ENCODE assay signal across 8 mouse cellular contexts in the genomic region with DNA sequence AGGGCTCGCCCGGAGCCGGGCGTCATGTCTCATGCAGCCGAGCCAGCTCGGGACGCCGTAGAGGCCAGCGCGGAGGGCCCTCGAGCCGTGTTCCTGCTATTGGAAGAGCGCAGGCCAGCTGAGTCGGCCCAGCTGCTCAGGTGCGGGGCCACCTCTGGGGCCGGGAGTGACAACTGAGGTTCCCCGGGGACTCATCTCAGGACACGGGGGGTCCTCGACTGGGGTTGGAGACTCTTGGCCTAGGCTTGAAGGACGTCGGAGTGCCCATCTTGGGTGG. TPM values are rescaled to one million over a fixed set of nuclear protein-coding genes. Genes with fewer than 3 reads are reported as not detected.
A peak's percentile ranks its signal among the peaks of the same experiment; 100 is the strongest.
DNase-seq lines count a peak whose midpoint lies in the region; ATAC-seq and TF ChIP-seq lines count a peak whose summit lies in the region.

No protein-coding gene starts in this region.

- no peaks in the 10 kb centered on the region for H3K9me3 ChIP-seq in neural tube, embryonic 11.5 days (ENCODE audit: control insufficient read depth, low read length)
- H3K9me3 ChIP-seq in limb, embryonic 13.5 days = no peaks in the 10 kb centered on the region
- no peaks in the 10 kb centered on the region for H3K9me3 ChIP-seq in stomach, embryonic 15.5 days

- 9% methylated on average over 21 of the region's 21 CpGs for WGBS in cerebellum, adult 2 months
- WGBS in neural tube, embryonic 11.5 days = 28% methylated on average over 20 of the region's 21 CpGs
- 15% methylated on average over 21 of the region's 21 CpGs for WGBS in limb, embryonic 13.5 days
- 24% methylated on average over 21 of the region's 21 CpGs for WGBS in stomach, embryonic 15.5 days

- no peak for DNase-seq in cerebellum, adult 2 months
- no peak for DNase-seq in cerebellum, adult 9-11 months
- no peak for DNase-seq in neural tube, embryonic 11.5 days (ENCODE audit: low spot score)
- DNase-seq in neural tube, embryonic 10.5 days (ENCODE audit: extremely low spot score, low spot score) = no peak
- DNase-seq in retina, postnatal 1 day = no peak
- DNase-seq in ovary, postnatal 10 days (ENCODE audit: low spot score) = no peak

- peak overlapping the region; percentile 66 for H3K27ac ChIP-seq in cerebellum, adult 2 months (ENCODE audit: insufficient read depth, low read length)
- no peak overlapping the region for H3K27ac ChIP-seq in neural tube, embryonic 11.5 days (ENCODE audit: low read depth, low read length)
- no peak overlapping the region for H3K27ac ChIP-seq in limb, embryonic 13.5 days
- peak overlapping the region; percentile 80 for H3K27ac ChIP-seq in stomach, embryonic 15.5 days

- no peaks in the 10 kb centered on the region for H3K27me3 ChIP-seq in cerebellum, adult 2 months (ENCODE audit: control insufficient read depth, insufficient read depth, low read length)
- H3K27me3 ChIP-seq in neural tube, embryonic 11.5 days (ENCODE audit: control insufficient read depth, insufficient read depth, low read length) = no peaks in the 10 kb centered on the region
- no peaks in the 10 kb centered on the region for H3K27me3 ChIP-seq in limb, embryonic 13.5 days
- H3K27me3 ChIP-seq in stomach, embryonic 15.5 days (replicated peaks) = no peaks in the 10 kb centered on the region

- H3K9ac ChIP-seq in neural tube, embryonic 11.5 days (ENCODE audit: low read length) = peak overlapping the region; percentile 47
- peak overlapping the region; percentile 78 for H3K9ac ChIP-seq in limb, embryonic 13.5 days
- H3K9ac ChIP-seq in stomach, embryonic 15.5 days = peak overlapping the region; percentile 22; the same call in 1 of the 2 replicates

- H3K36me3 ChIP-seq in neural tube, embryonic 11.5 days (ENCODE audit: control insufficient read depth, insufficient read depth, low read length) = no peaks in the 10 kb centered on the region
- H3K36me3 ChIP-seq in limb, embryonic 13.5 days = peaks cover 16% of the 10 kb centered on the region
- 0 out of 2 replicates have a peak, but pooled peaks cover 2% of the 10 kb centered on the region for H3K36me3 ChIP-seq in stomach, embryonic 15.5 days

- H3K4me1 ChIP-seq in cerebellum, adult 2 months (ENCODE audit: control insufficient read depth, insufficient read depth, low read length) = peaks cover 5% of the 10 kb centered on the region; the same call in 1 of the 2 replicates
- H3K4me1 ChIP-seq in neural tube, embryonic 11.5 days (ENCODE audit: control insufficient read depth, insufficient read depth, low read length) = no peaks in the 10 kb centered on the region; the same call in 1 of the 2 replicates
- H3K4me1 ChIP-seq in limb, embryonic 13.5 days = peaks cover 19% of the 10 kb centered on the region
- 0 out of 2 replicates have a peak, but pooled peaks cover 5% of the 10 kb centered on the region for H3K4me1 ChIP-seq in stomach, embryonic 15.5 days

- peak; percentile 22; the same call in 1 of the 2 replicates for ATAC-seq in neural tube, embryonic 11.5 days (ENCODE audit: insufficient read depth, low FRiP score, low TSS enrichment)
- ATAC-seq in limb, embryonic 13.5 days (ENCODE audit: low FRiP score, low read depth) = peak; percentile 12; the same call in 1 of the 2 replicates
- no peak for ATAC-seq in stomach, embryonic 15.5 days (ENCODE audit: insufficient read depth, low FRiP score, low read depth)

- peak overlapping the region; percentile 84 for H3K4me3 ChIP-seq in cerebellum, adult 2 months (replicated peaks; ENCODE audit: insufficient read depth, low read depth, low read length)
- H3K4me3 ChIP-seq in neural tube, embryonic 11.5 days (ENCODE audit: low read depth, low read length) = peak overlapping the region; percentile 63
- H3K4me3 ChIP-seq in limb, embryonic 13.5 days = peak overlapping the region; percentile 71
- H3K4me3 ChIP-seq in stomach, embryonic 15.5 days (replicated peaks) = peak overlapping the region; percentile 64

- TF ChIP-seq CTCF in cerebellum, adult 2 months (IDR thresholded peaks at IDR 0.05; ENCODE audit: borderline replicate concordance, insufficient read depth, low read depth, low read length) = no peak

- TF ChIP-seq POLR2A in cerebellum, adult 2 months (IDR thresholded peaks at IDR 0.05; ENCODE audit: borderline replicate concordance, insufficient read depth, low read length) = no peak

- H3K4me2 ChIP-seq in neural tube, embryonic 11.5 days (ENCODE audit: low read depth) = peak overlapping the region; percentile 65
- peak overlapping the region; percentile 71 for H3K4me2 ChIP-seq in limb, embryonic 13.5 days (replicated peaks)
- H3K4me2 ChIP-seq in stomach, embryonic 15.5 days = peak overlapping the region; percentile 63

RNA-seq across cellular contexts. Expression of a gene that starts 0.5 kb away (rescaled TPM):
- polyA plus RNA-seq in cerebellum, adult 2 months (2012; rRNA removed) = 24.4 and 24.5 TPM in 2 replicates
- polyA plus RNA-seq in neural tube, embryonic 11.5 days (2014; fragmentation: Nextera tagmentation; extraction: Ambion mirVana) = 21.6 and 25.9 TPM in 2 replicates
- polyA plus RNA-seq in limb, embryonic 13.5 days (2015; fragmentation: Nextera tagmentation; extraction: Ambion mirVana) = 26.4 and 27.6 TPM in 2 replicates
- polyA plus RNA-seq in stomach, embryonic 15.5 days (2015; fragmentation: Nextera tagmentation; extraction: Ambion mirVana) = 26.2 and 29.9 TPM in 2 replicates

RNA-seq across cellular contexts. Expression of a gene that starts 12.2 kb away (rescaled TPM):
- 68.3 and 82.6 TPM in 2 replicates for polyA plus RNA-seq in cerebellum, adult 2 months (2012; rRNA removed)
- 21.0 and 31.8 TPM in 2 replicates for polyA plus RNA-seq in neural tube, embryonic 11.5 days (2014; fragmentation: Nextera tagmentation; extraction: Ambion mirVana)
- 17.5 and 22.1 TPM in 2 replicates for polyA plus RNA-seq in limb, embryonic 13.5 days (2015; fragmentation: Nextera tagmentation; extraction: Ambion mirVana)
- 16.0 and 22.2 TPM in 2 replicates for polyA plus RNA-seq in stomach, embryonic 15.5 days (2015; fragmentation: Nextera tagmentation; extraction: Ambion mirVana)

RNA-seq across cellular contexts. Expression of a gene that starts 26.7 kb away (rescaled TPM):
- polyA plus RNA-seq in cerebellum, adult 2 months (2012; rRNA removed) = 110 TPM in 2 replicates
- 51.7 and 57.0 TPM in 2 replicates for polyA plus RNA-seq in neural tube, embryonic 11.5 days (2014; fragmentation: Nextera tagmentation; extraction: Ambion mirVana)
- polyA plus RNA-seq in limb, embryonic 13.5 days (2015; fragmentation: Nextera tagmentation; extraction: Ambion mirVana) = 42.0 and 47.3 TPM in 2 replicates
- polyA plus RNA-seq in stomach, embryonic 15.5 days (2015; fragmentation: Nextera tagmentation; extraction: Ambion mirVana) = 38.9 and 42.4 TPM in 2 replicates

RNA-seq across cellular contexts. Expression of a gene that starts 34.6 kb away (rescaled TPM):
- polyA plus RNA-seq in cerebellum, adult 2 months (2012; rRNA removed) = 166 and 179 TPM in 2 replicates
- polyA plus RNA-seq in neural tube, embryonic 11.5 days (2014; fragmentation: Nextera tagmentation; extraction: Ambion mirVana) = 102 and 104 TPM in 2 replicates
- polyA plus RNA-seq in limb, embryonic 13.5 days (2015; fragmentation: Nextera tagmentation; extraction: Ambion mirVana) = 84.1 and 85.0 TPM in 2 replicates
- polyA plus RNA-seq in stomach, embryonic 15.5 days (2015; fragmentation: Nextera tagmentation; extraction: Ambion mirVana) = 58.3 and 60.9 TPM in 2 replicates

RNA-seq across cellular contexts. Expression of a gene that starts 40.8 kb away (rescaled TPM):
- 0.54 TPM in 1 of 2 replicates, not detected in the other for polyA plus RNA-seq in cerebellum, adult 2 months (2012; rRNA removed)
- not detected in 2 replicates for polyA plus RNA-seq in neural tube, embryonic 11.5 days (2014; fragmentation: Nextera tagmentation; extraction: Ambion mirVana)
- polyA plus RNA-seq in limb, embryonic 13.5 days (2015; fragmentation: Nextera tagmentation; extraction: Ambion mirVana) = 0.48 and 0.78 TPM in 2 replicates
- polyA plus RNA-seq in stomach, embryonic 15.5 days (2015; fragmentation: Nextera tagmentation; extraction: Ambion mirVana) = 1.5 TPM in 1 of 2 replicates, not detected in the other

Comparison
In these comparisons a context has a peak if more than half of its experiments do, and no peak if none do; other contexts are left out.
1. H3K27ac ChIP-seq: peak in cerebellum, adult 2 months (single experiment) and stomach, embryonic 15.5 days (single experiment); none in neural tube, embryonic 11.5 days (single experiment) and limb, embryonic 13.5 days (single experiment).
2. H3K9ac ChIP-seq: peak in every context shown above with its lines; median percentile 78 in limb, embryonic 13.5 days; 47 in neural tube, embryonic 11.5 days; 22 in stomach, embryonic 15.5 days.
3. Peak in every context shown above with its lines, with median percentiles within 50 percentile points of each other: H3K4me3 ChIP-seq and H3K4me2 ChIP-seq.